Mouse (Mus musculus) cortical plate, adult 2 months (tissue): ENCODE measurements around the gene Zfand3. TPM values are rescaled to one million over a fixed set of nuclear protein-coding genes. Genes with fewer than 3 reads are reported as not detected.

ENCODE experiments used
- H3K27ac ChIP-seq: fragments of 200-500 bp; 2 replicates; pipeline ENCODE4 v1.5.1; 2012; ENCODE audit warnings: low read length, control low read depth, inconsistent platforms; ENCODE audit not compliant: insufficient read depth
- H3K4me1 ChIP-seq: fragments of 200-500 bp; 2 replicates; pipeline ENCODE4 v1.6.1; 2011; ENCODE audit warnings: low read length; ENCODE audit not compliant: control insufficient read depth, insufficient read depth
- H3K4me3 ChIP-seq: fragments of 200-500 bp; 2 replicates; pipeline ENCODE4 v1.5.1; 2011; ENCODE audit warnings: mild to moderate bottlenecking, low read length, control low read depth; ENCODE audit not compliant: insufficient read depth
- CTCF ChIP-seq: fragments of 200-500 bp; IDR thresholded peaks from 2 replicates; pipeline ENCODE4 v1.5.1; 2011; ENCODE audit warnings: mild to moderate bottlenecking, control low read depth, low read length; ENCODE audit not compliant: insufficient read depth; ENCODE audit errors: extremely low read depth
- POLR2A ChIP-seq: fragments of 200-500 bp; IDR thresholded peaks from 2 replicates; pipeline ENCODE4 v1.6.1; 2011; ENCODE audit warnings: mild to moderate bottlenecking, low read length, control low read depth; ENCODE audit not compliant: insufficient read depth; ENCODE audit errors: extremely low read depth
- polyA plus RNA-seq: library from polyadenylated mRNA; depleted of rRNA; stranded (reverse); fragments of >200 nt; gene quantifications from 2 replicates; pipeline ENCODE4 v1.2.3, GENCODE M21; 2012

Gene Zfand3
- polyA plus RNA-seq, 1 experiment, result 102 TPM

DNA sequence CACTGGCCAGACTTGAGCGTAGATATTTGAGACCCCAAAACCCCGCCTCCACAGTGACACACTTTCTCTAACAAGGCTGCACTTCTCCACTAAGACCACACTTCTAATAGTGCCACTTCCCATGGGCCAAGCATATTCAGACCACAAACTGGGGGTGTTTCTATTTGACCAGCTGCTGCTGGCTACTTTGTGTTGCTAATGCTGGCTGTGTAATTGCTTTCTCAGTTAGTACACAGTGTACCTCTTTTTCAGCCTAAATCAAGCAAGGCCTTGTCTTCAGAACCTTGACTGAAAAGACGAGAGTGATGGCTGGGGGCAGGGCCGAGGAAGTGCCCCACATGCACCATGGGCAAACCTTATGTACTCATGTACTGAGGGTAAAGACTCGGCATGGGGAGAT, 111.7 kb downstream of the Zfand3 start:
- peaks cover 7% of the 10 kb centered on the region for H3K4me1 ChIP-seq
- H3K4me3 ChIP-seq, result no peak overlapping the region
- TF ChIP-seq POLR2A, result no peak
- no peak for TF ChIP-seq CTCF
- peak overlapping the region; percentile 70 for H3K27ac ChIP-seq

DNA sequence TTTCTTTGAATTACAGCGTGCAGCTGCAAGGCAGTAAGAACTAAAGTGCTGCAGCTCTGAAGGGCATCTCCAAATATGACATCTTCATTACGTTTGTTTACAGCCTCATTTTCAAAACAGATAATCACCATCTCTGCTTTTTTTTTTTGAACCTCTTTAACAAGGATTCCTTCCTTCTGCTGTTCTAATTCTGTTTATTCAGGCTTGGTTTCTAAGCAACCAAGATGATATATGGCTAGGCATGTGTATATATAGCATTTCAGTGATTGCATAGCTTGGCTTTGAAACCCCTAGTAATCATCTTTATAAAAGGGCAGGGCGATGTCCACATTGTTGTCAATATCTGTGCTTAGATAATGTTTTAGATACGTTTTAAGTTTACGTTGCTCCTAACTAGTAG, 113.5 kb downstream of the Zfand3 start:
- Histone ChIP-seq H3K27ac (no peak overlapping the region), H3K4me3 (no peak overlapping the region), H3K4me1 (peaks cover 2% of the 10 kb centered on the region)
- TF ChIP-seq POLR2A, result no peak
- no peak for TF ChIP-seq CTCF

DNA sequence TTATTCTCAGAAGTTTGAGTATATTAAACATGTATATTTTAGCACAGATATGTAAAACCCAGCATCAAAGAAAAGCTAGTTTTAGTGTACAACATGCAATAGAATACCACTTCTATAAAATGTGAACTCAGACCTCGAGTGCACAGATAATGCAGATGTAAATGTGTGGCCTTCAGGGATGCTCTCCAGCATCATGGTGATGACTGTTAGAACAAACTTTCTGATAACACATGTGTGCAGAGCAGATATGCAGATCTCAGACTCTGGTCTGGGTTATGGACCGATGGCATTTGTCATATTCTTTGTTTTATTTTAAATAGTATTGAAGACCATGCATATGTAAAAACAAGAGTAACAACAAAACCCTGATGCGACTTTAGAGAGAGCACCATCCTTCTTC, 117.7 kb downstream of the Zfand3 start:
- Histone ChIP-seq H3K4me3 (no peak overlapping the region), H3K4me1 (no peaks in the 10 kb centered on the region), H3K27ac (no peak overlapping the region)
- TF ChIP-seq CTCF, result no peak
- no peak for TF ChIP-seq POLR2A

DNA sequence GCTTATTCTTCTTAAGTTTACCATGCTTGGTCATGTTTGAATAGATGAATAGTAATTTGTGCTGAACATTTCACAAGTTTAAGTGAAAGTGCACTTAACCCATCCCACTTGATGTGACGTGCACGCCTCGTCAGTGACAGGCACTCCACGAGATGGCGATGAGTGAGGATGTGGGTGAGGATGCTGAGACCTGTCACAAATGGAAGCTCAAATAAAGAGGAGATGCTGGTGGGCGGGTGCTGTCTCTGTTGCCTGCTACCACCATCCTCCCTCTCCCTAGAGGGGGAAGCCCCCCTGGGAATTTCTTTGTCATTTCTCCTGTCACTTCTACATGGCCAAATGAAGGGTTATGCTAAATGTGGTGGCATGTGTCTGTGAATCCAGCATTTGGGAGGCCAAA, 123.9 kb downstream of the Zfand3 start:
- Histone ChIP-seq H3K27ac (no peak overlapping the region), H3K4me1 (peaks cover 15% of the 10 kb centered on the region)
- TF ChIP-seq POLR2A (no peak), CTCF (no peak)

DNA sequence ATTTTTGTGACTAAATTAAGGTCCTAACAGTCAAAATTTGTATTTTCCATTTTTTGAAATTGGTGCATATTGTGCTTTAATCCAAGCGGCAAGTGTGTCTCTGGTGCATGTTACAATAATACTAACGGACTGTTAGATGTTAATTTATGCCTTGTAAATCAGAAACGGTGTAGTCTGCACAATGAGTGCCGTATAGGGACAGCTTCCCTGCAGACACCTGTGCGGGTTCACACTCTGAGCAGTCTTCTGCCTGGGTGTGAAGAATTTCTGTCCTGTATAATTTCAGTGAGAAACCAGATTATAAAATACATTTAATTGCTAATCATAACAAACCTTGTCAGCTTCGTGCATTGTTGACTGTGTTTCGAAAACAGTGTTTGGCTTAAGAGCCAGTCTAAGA, 124.7 kb downstream of the Zfand3 start:
- H3K4me1 ChIP-seq, result peaks cover 15% of the 10 kb centered on the region
- TF ChIP-seq POLR2A, result no peak
- TF ChIP-seq CTCF, result no peak
- no peak overlapping the region for H3K27ac ChIP-seq
- H3K4me3 ChIP-seq, result no peak overlapping the region

More for the DNA sequence above, 123.9 kb downstream of the Zfand3 start:
- no peak overlapping the region for H3K4me3 ChIP-seq

DNA sequence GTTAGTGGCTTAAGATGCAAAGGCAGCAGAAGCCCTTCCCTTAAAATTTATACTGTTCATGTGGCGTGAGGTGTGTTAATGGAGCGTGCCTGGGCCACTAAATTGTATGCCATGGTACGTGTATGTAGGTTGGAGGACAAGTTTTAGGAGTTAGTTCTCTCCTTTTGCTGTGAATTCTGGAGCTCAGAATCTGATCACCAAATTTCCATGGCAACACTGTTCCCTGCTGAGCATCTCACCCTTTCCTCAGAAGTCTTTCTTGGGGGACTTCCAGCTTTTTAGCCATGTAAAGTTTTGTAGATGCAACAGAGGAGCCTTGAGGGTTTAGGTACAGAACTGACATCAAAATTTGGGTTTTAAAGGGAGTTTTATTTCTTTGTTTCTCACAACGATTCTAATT, 125.8 kb downstream of the Zfand3 start:
- H3K27ac ChIP-seq, result no peak overlapping the region
- TF ChIP-seq CTCF (no peak), POLR2A (no peak)
- H3K4me1 ChIP-seq, result peaks cover 16% of the 10 kb centered on the region
- no peak overlapping the region for H3K4me3 ChIP-seq

DNA sequence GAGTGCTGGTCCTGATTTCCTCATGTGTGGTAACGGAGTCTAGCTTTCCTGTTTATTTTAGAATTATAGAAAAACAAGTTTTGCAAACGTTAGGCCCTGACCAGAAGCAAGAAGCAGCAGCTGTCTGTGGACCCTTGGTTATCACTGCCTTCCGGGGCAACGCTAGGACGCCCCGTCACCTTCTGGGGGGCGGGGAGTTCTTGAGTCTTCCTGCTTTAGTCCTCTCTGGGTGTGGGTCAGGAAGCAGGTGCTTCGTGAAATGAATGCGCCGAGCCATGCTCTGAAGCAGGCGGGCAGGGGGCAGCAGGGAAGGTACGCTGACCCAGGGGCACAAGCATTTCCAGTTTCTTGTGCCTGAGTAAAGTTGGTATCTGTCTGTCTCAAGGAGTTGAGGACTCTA, 129.1 kb downstream of the Zfand3 start:
- TF ChIP-seq CTCF (no peak), POLR2A (no peak)
- Histone ChIP-seq H3K4me3 (no peak overlapping the region), H3K27ac (no peak overlapping the region), H3K4me1 (peaks cover 18% of the 10 kb centered on the region)

DNA sequence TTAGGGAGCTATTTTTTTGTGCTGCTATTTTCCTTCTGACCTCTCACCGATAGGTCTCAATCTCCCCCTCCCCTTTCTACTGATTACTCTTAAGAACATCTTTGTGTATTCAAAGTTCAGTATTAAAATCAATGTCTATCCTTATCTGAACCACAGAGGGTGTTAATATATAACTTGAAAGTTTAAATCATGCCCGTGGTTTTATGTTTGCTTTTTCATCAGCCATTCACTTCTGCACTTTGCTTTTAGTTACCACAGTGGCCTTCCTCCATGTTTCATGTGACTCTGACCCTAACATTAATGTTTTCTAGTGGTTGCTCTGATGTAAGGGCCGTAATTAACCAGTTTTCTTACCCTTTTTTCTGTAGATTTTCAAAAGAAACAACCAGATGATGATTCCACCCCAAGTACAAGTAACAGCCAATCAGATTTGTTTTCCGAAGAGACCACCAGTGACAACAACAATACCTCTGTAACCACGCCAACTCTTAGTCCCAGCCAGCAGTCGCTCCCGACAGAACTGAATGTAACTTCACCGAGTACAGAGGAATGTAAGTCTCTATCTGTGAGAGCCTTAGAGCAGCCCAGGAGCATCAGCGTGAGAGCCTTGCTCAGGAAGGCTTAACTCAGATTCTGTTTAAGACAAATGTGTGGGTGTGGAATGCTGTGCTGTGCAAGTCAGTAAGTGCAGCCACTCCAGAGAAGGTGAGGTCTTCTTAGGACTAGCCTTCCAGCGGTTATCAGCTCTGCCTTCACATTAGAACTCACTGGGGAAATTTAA, 130.6 kb downstream of the Zfand3 start:
- H3K4me1 ChIP-seq, result peaks cover 13% of the 10 kb centered on the region
- TF ChIP-seq CTCF (no peak), POLR2A (no peak)
- H3K4me3 ChIP-seq, result no peak overlapping the region
- no peak overlapping the region for H3K27ac ChIP-seq

DNA sequence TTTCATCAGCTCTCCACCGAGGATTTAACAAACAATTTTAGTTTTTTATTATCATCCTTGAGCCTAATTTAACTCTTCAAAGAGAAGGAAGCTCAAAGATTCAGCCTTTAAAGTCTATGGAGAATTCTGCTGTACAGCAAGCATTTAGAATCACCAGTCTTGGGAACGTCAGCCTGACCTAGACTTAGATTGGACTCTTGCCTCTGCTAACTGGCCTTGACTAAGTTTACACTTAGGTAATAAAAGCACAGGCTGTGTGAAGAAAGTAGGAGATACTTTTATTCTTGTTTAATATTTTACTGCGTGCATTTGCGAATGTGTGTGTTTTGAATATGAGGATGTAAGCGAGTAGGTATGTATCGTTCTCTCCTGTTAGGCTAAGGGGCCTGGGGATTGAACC, 131.4 kb downstream of the Zfand3 start:
- Histone ChIP-seq H3K4me1 (peaks cover 8% of the 10 kb centered on the region), H3K27ac (no peak overlapping the region), H3K4me3 (no peak overlapping the region)
- TF ChIP-seq POLR2A (no peak), CTCF (no peak)

DNA sequence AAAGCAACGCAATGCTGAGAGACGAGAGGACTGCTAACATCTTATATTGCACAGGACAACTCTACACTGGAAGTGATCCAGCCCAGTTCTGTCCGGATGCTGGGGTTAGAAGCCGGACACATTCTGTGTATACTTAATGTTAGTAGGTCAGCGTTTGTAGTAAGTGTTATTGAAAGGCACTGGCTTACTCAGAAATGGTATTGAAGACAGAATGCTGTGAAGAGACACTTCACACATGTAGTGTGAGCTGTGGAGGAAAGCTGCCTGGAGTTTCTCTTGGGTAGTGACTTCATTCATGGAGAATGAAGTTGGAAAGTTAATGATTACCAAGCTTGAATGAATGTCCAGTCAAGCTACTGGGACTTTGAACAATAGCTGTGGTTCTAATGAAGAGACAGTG, 132.2 kb downstream of the Zfand3 start:
- Histone ChIP-seq H3K4me3 (no peak overlapping the region), H3K27ac (no peak overlapping the region), H3K4me1 (peaks cover 7% of the 10 kb centered on the region)
- TF ChIP-seq CTCF (no peak), POLR2A (no peak)
